Mouse (Mus musculus) C2C12 (cell line): ENCODE results near the gene Bbs2. TPM values are rescaled to one million over a fixed set of nuclear protein-coding genes. Genes with fewer than 3 reads are reported as not detected.

Experiments
- H3K27me3 ChIP-seq: one replicate; pipeline ENCODE4 v1.6.1; 2011; ENCODE audit not compliant: control insufficient read depth, insufficient read depth, insufficient read length
- H3K36me3 ChIP-seq: one replicate; pipeline ENCODE4 v1.6.1; 2011; ENCODE audit not compliant: control insufficient read depth, insufficient read depth
- H3K4me3 ChIP-seq: one replicate; pipeline ENCODE4 v1.5.1; 2011; ENCODE audit warnings: mild to moderate bottlenecking, control low read depth; ENCODE audit not compliant: poor library complexity, insufficient read depth, severe bottlenecking
- H3K79me2 ChIP-seq: one replicate; pipeline ENCODE4 v1.6.1; 2011; ENCODE audit not compliant: control insufficient read depth, insufficient read depth
- H3K79me3 ChIP-seq: one replicate; pipeline ENCODE4 v1.6.1; 2011; ENCODE audit warnings: low read depth, control low read depth
- H3ac ChIP-seq: one replicate; pipeline ENCODE3; 2011; ENCODE audit warnings: low read depth; ENCODE audit not compliant: control insufficient read depth, insufficient read length
- CEBPB ChIP-seq: IDR thresholded peaks from one replicate; pipeline ENCODE4 v1.6.1; 2011; ENCODE audit warnings: low read depth, mild to moderate bottlenecking, control low read depth, moderate library complexity
- CTCF ChIP-seq: IDR thresholded peaks from one replicate; pipeline ENCODE4 v1.5.1; 2011; ENCODE audit not compliant: control insufficient read depth, insufficient read depth, insufficient read length
- FOSL1 ChIP-seq: IDR thresholded peaks from one replicate; pipeline ENCODE4 v1.8.0; 2011; ENCODE audit warnings: mild to moderate bottlenecking, low read length; ENCODE audit not compliant: poor library complexity, insufficient read depth, severe bottlenecking
- MAX ChIP-seq: IDR thresholded peaks from one replicate; pipeline ENCODE4 v1.6.1; 2011; ENCODE audit warnings: mild to moderate bottlenecking, control low read depth
- MYOD1 ChIP-seq: IDR thresholded peaks from one replicate; pipeline ENCODE4 v1.6.1; 2011; ENCODE audit warnings: low read depth; ENCODE audit not compliant: control insufficient read depth, insufficient read length
- MYOG ChIP-seq: IDR thresholded peaks from one replicate; pipeline ENCODE4 v1.6.1; 2011; ENCODE audit not compliant: control insufficient read depth, insufficient read length; ENCODE audit errors: extremely low read depth
- USF1 ChIP-seq: IDR thresholded peaks from one replicate; pipeline ENCODE4 v1.6.1; 2011; ENCODE audit warnings: low read depth, mild to moderate bottlenecking, control low read depth, moderate library complexity
- polyA plus RNA-seq: library from polyadenylated mRNA; unstranded; fragments of >200 nt; fragmentation: generic; extraction: Trizol; gene quantifications from one replicate; pipeline ENCODE4 v1.2.1, GENCODE M21; 2012; ENCODE audit warnings: missing spikeins

Gene Bbs2
- polyA plus RNA-seq, 1 experiment = 5.9 TPM

- no peaks in the 10 kb centered on the region for H3K27me3 ChIP-seq
- no peak overlapping the region for H3ac ChIP-seq
- TF ChIP-seq USF1 (no peak), CEBPB (no peak), MYOG (no peak), CTCF (no peak), MAX (no peak), FOSL1 (no peak), MYOD1 (no peak)
- H3K36me3 ChIP-seq = no peaks in the 10 kb centered on the region
- no peak overlapping the region for H3K4me3 ChIP-seq
- no peaks in the 10 kb centered on the region for H3K79me3 ChIP-seq
- H3K79me2 ChIP-seq = no peaks in the 10 kb centered on the region
Measured at GRCm38 (mm10) chr8:94109835-94110234, 11.1 kb upstream of the Bbs2 start.

GRCm38 (mm10) chr8:94109396-94109795 lies 10.7 kb upstream of the Bbs2 start:
- H3K79me2 ChIP-seq = no peaks in the 10 kb centered on the region
- no peak overlapping the region for H3ac ChIP-seq
- no peaks in the 10 kb centered on the region for H3K36me3 ChIP-seq
- no peaks in the 10 kb centered on the region for H3K27me3 ChIP-seq
- H3K4me3 ChIP-seq = no peak overlapping the region
- TF ChIP-seq CTCF = no peak
- no peak for TF ChIP-seq FOSL1
- no peak for TF ChIP-seq MYOG
- TF ChIP-seq MYOD1 = no peak
- no peak for TF ChIP-seq CEBPB
- no peak for TF ChIP-seq USF1
- TF ChIP-seq MAX = no peak
- no peaks in the 10 kb centered on the region for H3K79me3 ChIP-seq

- Histone ChIP-seq H3K36me3 (no peaks in the 10 kb centered on the region), H3K79me2 (no peaks in the 10 kb centered on the region), H3ac (no peak overlapping the region), H3K4me3 (no peak overlapping the region), H3K79me3 (no peaks in the 10 kb centered on the region), H3K27me3 (no peaks in the 10 kb centered on the region)
- TF ChIP-seq CTCF = no peak
- peak; percentile 39 for TF ChIP-seq MAX
Measured at GRCm38 (mm10) chr8:94107871-94108270, 9.1 kb upstream of the Bbs2 start.

GRCm38 (mm10) chr8:94104146-94104545 lies 5.4 kb upstream of the Bbs2 start:
- H3K27me3 ChIP-seq = no peaks in the 10 kb centered on the region
- H3K79me3 ChIP-seq = no peaks in the 10 kb centered on the region
- no peak overlapping the region for H3K4me3 ChIP-seq
- no peak overlapping the region for H3ac ChIP-seq
- no peak for TF ChIP-seq CEBPB
- no peak for TF ChIP-seq CTCF
- TF ChIP-seq MAX = no peak
- TF ChIP-seq MYOG = no peak
- TF ChIP-seq USF1 = no peak
- TF ChIP-seq FOSL1 = no peak
- no peak for TF ChIP-seq MYOD1
- H3K36me3 ChIP-seq = no peaks in the 10 kb centered on the region
- no peaks in the 10 kb centered on the region for H3K79me2 ChIP-seq

- no peaks in the 10 kb centered on the region for H3K79me2 ChIP-seq
- H3ac ChIP-seq = no peak overlapping the region
- H3K79me3 ChIP-seq = no peaks in the 10 kb centered on the region
- TF ChIP-seq CEBPB = no peak
- no peak for TF ChIP-seq FOSL1
- no peak for TF ChIP-seq USF1
- TF ChIP-seq MYOG = no peak
- TF ChIP-seq CTCF = no peak
- no peak for TF ChIP-seq MAX
- TF ChIP-seq MYOD1 = no peak
- no peak overlapping the region for H3K4me3 ChIP-seq
- H3K36me3 ChIP-seq = no peaks in the 10 kb centered on the region
- H3K27me3 ChIP-seq = no peaks in the 10 kb centered on the region
Measured at GRCm38 (mm10) chr8:94098996-94099395, 268 bp upstream of the Bbs2 start.

GRCm38 (mm10) chr8:94094281-94094680 lies 4.4 kb downstream of the Bbs2 start:
- no peaks in the 10 kb centered on the region for H3K36me3 ChIP-seq
- H3K4me3 ChIP-seq = no peak overlapping the region
- H3K79me2 ChIP-seq = no peaks in the 10 kb centered on the region
- H3K27me3 ChIP-seq = no peaks in the 10 kb centered on the region
- no peak overlapping the region for H3ac ChIP-seq
- H3K79me3 ChIP-seq = no peaks in the 10 kb centered on the region
- TF ChIP-seq MYOG (no peak), FOSL1 (no peak), CEBPB (no peak), CTCF (no peak), MYOD1 (no peak), USF1 (no peak), MAX (no peak)
